Mouse (Mus musculus) thymus, adult 2 months (tissue): ENCODE measurements around the gene Slc22a16.

Experiments
- CTCF ChIP-seq: fragments of 200-500 bp; IDR thresholded peaks from 2 replicates; pipeline ENCODE4 v1.5.1; 2012; ENCODE audit warnings: mild to moderate bottlenecking, control low read depth, low read length, moderate library complexity, borderline replicate concordance; ENCODE audit not compliant: control insufficient read depth, poor library complexity, insufficient read depth; ENCODE audit errors: extremely low read depth
- POLR2A ChIP-seq: fragments of 200-500 bp; IDR thresholded peaks from 2 replicates; pipeline ENCODE4 v1.6.1; 2012; ENCODE audit warnings: mild to moderate bottlenecking, low read length, control low read depth, moderate library complexity; ENCODE audit not compliant: control insufficient read depth, poor library complexity, insufficient read depth; ENCODE audit errors: extremely low read depth

DNA sequence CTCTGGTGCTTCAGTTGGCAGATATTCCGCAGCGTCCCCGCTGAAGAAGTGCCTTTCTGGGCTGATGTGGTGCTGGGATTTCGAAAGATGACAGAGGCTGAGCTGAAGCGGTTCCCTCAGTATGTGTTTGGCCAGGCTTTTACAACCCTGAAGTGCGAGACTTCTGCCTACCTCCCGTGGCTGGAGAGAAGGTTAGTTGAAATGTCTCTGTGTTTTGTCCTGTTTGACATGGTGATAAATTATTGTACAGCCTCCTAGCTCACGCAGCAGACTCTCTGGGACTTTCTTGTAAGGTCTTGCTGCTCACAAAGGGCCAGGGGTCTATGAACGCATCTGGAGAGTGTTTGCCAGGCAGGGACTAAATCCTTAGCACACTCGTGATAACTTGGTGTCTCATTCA lies 67.2 kb downstream of the Slc22a16 start:
- TF ChIP-seq CTCF (no peak), POLR2A (no peak)
